Mouse (Mus musculus) liver, embryonic 14.5 days (tissue): Measurements from ENCODE around the gene Fmnl1. TPM values are rescaled to one million over a fixed set of nuclear protein-coding genes. Genes with fewer than 3 reads are reported as not detected.

Experiments
- ATAC-seq: fragments of 200-750 bp; cut with Nextera tagmentation; 2 replicates; pipeline ENCODE4 v1.8.0; 2017; ENCODE audit warnings: moderate number of reproducible peaks, mild to moderate bottlenecking, moderate library complexity; ENCODE audit not compliant: insufficient read depth
- DNase-seq, 3 experiments: peaks; one replicate each; pipeline ENCODE4 v3.0.0-alpha.2; 2012 to 2013; ENCODE audit warnings: low read depth in 3 of 3, low spot score in 3 of 3
- H3K27ac ChIP-seq: fragments of 300-500 bp; sonication (generic); 2 replicates; pipeline ENCODE4 v1.5.1; 2014; ENCODE audit warnings: moderate library complexity, mild to moderate bottlenecking, control low read depth, inconsistent platforms
- H3K27me3 ChIP-seq: fragments of 300-500 bp; sonication (generic); 2 replicates; pipeline ENCODE4 v1.6.1; 2014; ENCODE audit warnings: mild to moderate bottlenecking, low read length, moderate library complexity; ENCODE audit not compliant: control insufficient read depth, insufficient read depth
- H3K36me3 ChIP-seq: fragments of 300-500 bp; sonication (generic); replicated peaks from 2 replicates; pipeline ENCODE4 v1.6.1; 2014; ENCODE audit warnings: low read depth; ENCODE audit not compliant: control insufficient read depth, insufficient read depth
- H3K4me1 ChIP-seq, 2 experiments: fragments of 200-500 bp in 1 of 2; fragments of 300-500 bp in 1 of 2; sonication (generic) in 1 of 2; replicated peaks; 2 replicates each; pipeline ENCODE4 v1.6.1; 2012 to 2014; ENCODE audit warnings: antibody characterized with exemption in 1 of 2, inconsistent platforms in 1 of 2, low read length in 1 of 2; ENCODE audit not compliant: control insufficient read depth in 2 of 2, insufficient read depth in 2 of 2
- H3K4me2 ChIP-seq: fragments of 300-500 bp; sonication (generic); 2 replicates; pipeline ENCODE4 v1.6.1; 2014; ENCODE audit warnings: low read depth, mild to moderate bottlenecking, control low read depth, moderate library complexity
- H3K4me3 ChIP-seq, 2 experiments: fragments of 200-500 bp in 1 of 2; fragments of 300-500 bp in 1 of 2; sonication (generic) in 1 of 2; 2 replicates each; pipeline ENCODE4 v1.5.1; 2012 to 2014; ENCODE audit warnings: low read depth in 2 of 2, low read length in 2 of 2, mild to moderate bottlenecking in 2 of 2, control low read depth in 1 of 2, inconsistent platforms in 1 of 2, moderate library complexity in 1 of 2; ENCODE audit not compliant: insufficient read depth in 1 of 2
- H3K9ac ChIP-seq: fragments of 300-500 bp; sonication (generic); replicated peaks from 2 replicates; pipeline ENCODE4 v1.6.1; 2014; ENCODE audit warnings: mild to moderate bottlenecking, control low read depth, moderate library complexity
- H3K9me3 ChIP-seq: fragments of 300-500 bp; sonication (generic); 2 replicates; pipeline ENCODE4 v1.6.1; 2016; ENCODE audit warnings: low read length, mixed read lengths; ENCODE audit not compliant: control insufficient read depth
- CTCF ChIP-seq: IDR thresholded peaks from 2 replicates; pipeline ENCODE4 v1.5.1; 2016; ENCODE audit warnings: antibody characterized with exemption, low read depth, control low read depth
- EP300 ChIP-seq: IDR thresholded peaks from 2 replicates; pipeline ENCODE4 v1.6.1; 2016; ENCODE audit warnings: antibody characterized with exemption, low read depth
- WGBS: fragments of 180-500 bp; shearing (Covaris S2); extraction: QIAGEN DNeasy Blood & Tissue Kit; methylation state at CpG from one replicate; pipeline ENCODE4 v1.1.7; 2014; ENCODE audit not compliant: insufficient replicate concordance; 5-methylcytosine and 5-hydroxymethylcytosine counted together
- polyA plus RNA-seq, 2 experiments: library from polyadenylated mRNA; depleted of rRNA in 1 of 2; stranded (reverse) in 1 of 2; unstranded in 1 of 2; fragments of >200 nt; fragmentation: Nextera tagmentation in 1 of 2; extraction: Ambion mirVana in 1 of 2; gene quantifications; 2 replicates each; pipeline versions ENCODE4 v1.2.1 to v1.2.3; 2012 to 2014

The Fmnl1 gene
- polyA plus RNA-seq, 2 experiments = 2.3 to 3.5 TPM

DNA sequence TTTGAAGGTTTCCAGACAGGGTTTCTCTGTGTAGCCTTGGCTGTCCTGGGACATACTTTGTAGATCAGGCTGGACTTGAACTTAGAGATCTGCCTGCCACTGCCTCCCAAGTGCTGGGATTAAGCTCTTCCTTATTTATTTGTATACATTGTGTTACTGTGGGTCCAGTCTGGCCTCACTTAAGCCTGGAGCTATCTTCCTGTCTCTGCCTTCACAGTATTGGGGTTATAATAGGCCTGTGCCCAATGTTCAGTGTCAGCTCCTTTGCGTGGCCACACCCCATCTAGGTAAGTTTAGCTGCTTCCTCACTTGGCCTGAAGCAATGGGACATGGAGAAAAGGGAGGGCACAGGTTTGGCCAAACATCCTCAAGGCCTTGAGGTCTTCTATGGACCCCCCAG lies 5.6 kb downstream of the Fmnl1 start:
- no peak for ATAC-seq
- H3K27ac ChIP-seq = no peak overlapping the region
- H3K4me1 ChIP-seq = peaks cover 0 to 11% of the 10 kb centered on the region in 2 experiments; a peak in 2 of 4 replicates

DNA sequence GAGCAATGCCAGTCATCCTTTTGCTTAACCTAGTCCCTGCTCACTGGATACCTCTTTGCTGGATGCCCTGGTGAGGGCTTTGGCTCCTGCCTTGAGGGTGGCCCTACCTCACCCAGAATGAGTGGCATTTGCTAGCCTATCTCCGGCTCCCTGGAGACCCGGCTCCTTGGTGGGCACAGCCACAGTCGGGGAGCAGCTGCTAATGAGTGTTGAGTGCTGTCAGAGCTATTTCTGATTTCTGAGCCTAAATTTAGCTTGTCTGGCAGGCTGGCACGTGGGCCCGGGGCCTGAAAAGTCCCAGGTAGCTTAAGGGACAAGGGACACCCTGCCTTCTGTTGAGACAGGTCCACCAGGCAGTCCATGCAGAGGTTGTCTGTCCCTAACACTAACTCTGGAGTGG lies 6.3 kb downstream of the Fmnl1 start:
- DNase-seq = no peak
- Histone ChIP-seq H3K27me3 (no peaks in the 10 kb centered on the region), H3K4me2 (no peak overlapping the region), H3K4me3 (no peak overlapping the region), H3K4me1 (peaks cover 0 to 11% of the 10 kb centered on the region in 2 experiments; a peak in 2 of 4 replicates), H3K9me3 (no peaks in the 10 kb centered on the region), H3K36me3 (no peaks in the 10 kb centered on the region), H3K27ac (no peak overlapping the region), H3K9ac (no peak overlapping the region)
- no peak for ATAC-seq
- WGBS = 62% methylated on average over 5 of the region's 5 CpGs
- no peak for TF ChIP-seq EP300
- no peak for TF ChIP-seq CTCF

More for the DNA sequence above, 5.6 kb downstream of the Fmnl1 start:
- no peaks in the 10 kb centered on the region for H3K9me3 ChIP-seq
- no peak for DNase-seq
- WGBS = 76% methylated on average over 1 of the region's 1 CpGs
- H3K27me3 ChIP-seq = peaks cover 4% of the 10 kb centered on the region
- TF ChIP-seq CTCF = no peak
- TF ChIP-seq EP300 = no peak
- H3K36me3 ChIP-seq = no peaks in the 10 kb centered on the region
- no peak overlapping the region for H3K4me3 ChIP-seq
- H3K9ac ChIP-seq = no peak overlapping the region
- H3K4me2 ChIP-seq = no peak overlapping the region

DNA sequence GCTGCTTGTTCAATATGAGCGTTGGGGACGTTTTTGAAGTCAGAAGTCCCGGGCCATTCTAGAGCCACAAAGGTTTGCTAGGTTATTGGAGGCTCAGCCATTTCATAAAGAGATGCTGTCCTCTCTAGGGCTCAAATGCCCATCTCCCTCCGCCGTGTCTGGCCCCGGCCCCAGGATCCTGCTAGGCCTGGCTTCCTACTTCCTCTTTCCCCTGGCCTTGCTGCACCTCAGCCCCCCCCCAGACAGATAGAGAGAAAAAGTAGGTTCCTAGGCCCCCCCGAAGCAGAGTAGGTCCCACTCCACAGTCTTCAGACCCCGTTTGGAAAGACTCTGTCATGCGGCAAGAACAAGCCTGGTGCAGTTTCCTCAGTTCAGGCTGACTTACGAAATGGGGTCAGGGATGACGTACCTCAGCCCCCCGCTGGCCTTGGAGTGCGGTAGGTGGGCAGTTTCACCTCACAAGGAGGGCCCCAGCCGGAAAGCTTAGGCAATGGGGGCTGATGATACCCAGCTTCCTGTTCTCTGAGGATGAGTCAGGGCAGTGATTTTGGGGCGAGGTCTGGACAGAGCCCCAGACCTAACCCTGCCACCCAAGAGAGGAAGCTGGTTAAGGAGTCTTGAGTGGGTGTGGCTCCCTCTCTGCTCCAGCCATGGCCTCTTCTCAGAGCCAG lies 7.0 kb downstream of the Fmnl1 start:
- H3K4me2 ChIP-seq = no peak overlapping the region
- H3K9me3 ChIP-seq = no peaks in the 10 kb centered on the region
- H3K4me1 ChIP-seq = peaks cover 0 to 11% of the 10 kb centered on the region in 2 experiments; a peak in 2 of 4 replicates
- no peak overlapping the region for H3K4me3 ChIP-seq
- no peaks in the 10 kb centered on the region for H3K36me3 ChIP-seq
- DNase-seq (peak in 1 of 3 experiments; percentile 50), ATAC-seq (no peak)
- H3K9ac ChIP-seq = no peak overlapping the region
- H3K27ac ChIP-seq = no peak overlapping the region
- no peaks in the 10 kb centered on the region for H3K27me3 ChIP-seq
- no peak for TF ChIP-seq EP300
- TF ChIP-seq CTCF = no peak
- 45% methylated on average over 15 of the region's 15 CpGs for WGBS

DNA sequence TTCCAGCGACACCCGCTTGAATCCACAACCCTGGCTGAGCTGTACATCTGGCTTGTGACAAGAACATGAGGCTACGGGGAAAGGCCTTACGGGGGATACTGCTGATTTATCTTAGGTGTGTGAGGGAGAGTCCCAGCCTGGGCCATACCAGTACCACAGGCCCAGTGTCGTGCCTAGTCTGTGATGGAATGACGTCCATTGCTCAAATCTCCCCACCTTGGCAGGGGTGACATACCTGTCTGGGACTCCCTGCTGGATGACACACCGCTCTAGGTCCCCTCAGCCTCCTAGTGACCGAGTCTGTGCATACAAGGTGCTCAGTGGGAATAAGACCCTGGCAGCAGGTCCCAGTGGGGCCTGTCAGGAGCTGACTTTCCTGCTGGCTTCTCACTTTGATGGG lies 7.8 kb downstream of the Fmnl1 start:
- WGBS = 72% methylated on average over 8 of the region's 8 CpGs
- Histone ChIP-seq H3K9ac (no peak overlapping the region), H3K9me3 (no peaks in the 10 kb centered on the region), H3K27ac (no peak overlapping the region), H3K4me2 (no peak overlapping the region), H3K36me3 (no peaks in the 10 kb centered on the region), H3K4me3 (no peak overlapping the region), H3K27me3 (no peaks in the 10 kb centered on the region), H3K4me1 (peaks cover 0 to 11% of the 10 kb centered on the region in 2 experiments; a peak in 2 of 4 replicates)
- no peak for DNase-seq
- no peak for TF ChIP-seq CTCF
- no peak for TF ChIP-seq EP300
- no peak for ATAC-seq

- Histone ChIP-seq H3K9me3 (no peaks in the 10 kb centered on the region), H3K27ac (no peak overlapping the region), H3K27me3 (no peaks in the 10 kb centered on the region), H3K4me3 (no peak overlapping the region), H3K4me2 (no peak overlapping the region), H3K4me1 (peaks cover 0 to 4% of the 10 kb centered on the region in 2 experiments; a peak in 1 of 4 replicates), H3K36me3 (no peaks in the 10 kb centered on the region), H3K9ac (no peak overlapping the region)
- TF ChIP-seq EP300 = no peak
- TF ChIP-seq CTCF = no peak
- DNase-seq = no peak
- no peak for ATAC-seq
- 68% methylated on average over 1 of the region's 1 CpGs for WGBS
Observed at GRCm38 (mm10) chr11:103180426-103180825, 9.5 kb downstream of the Fmnl1 start.
